ENCODE assay signal across 9 mouse cellular contexts in the genomic region with DNA sequence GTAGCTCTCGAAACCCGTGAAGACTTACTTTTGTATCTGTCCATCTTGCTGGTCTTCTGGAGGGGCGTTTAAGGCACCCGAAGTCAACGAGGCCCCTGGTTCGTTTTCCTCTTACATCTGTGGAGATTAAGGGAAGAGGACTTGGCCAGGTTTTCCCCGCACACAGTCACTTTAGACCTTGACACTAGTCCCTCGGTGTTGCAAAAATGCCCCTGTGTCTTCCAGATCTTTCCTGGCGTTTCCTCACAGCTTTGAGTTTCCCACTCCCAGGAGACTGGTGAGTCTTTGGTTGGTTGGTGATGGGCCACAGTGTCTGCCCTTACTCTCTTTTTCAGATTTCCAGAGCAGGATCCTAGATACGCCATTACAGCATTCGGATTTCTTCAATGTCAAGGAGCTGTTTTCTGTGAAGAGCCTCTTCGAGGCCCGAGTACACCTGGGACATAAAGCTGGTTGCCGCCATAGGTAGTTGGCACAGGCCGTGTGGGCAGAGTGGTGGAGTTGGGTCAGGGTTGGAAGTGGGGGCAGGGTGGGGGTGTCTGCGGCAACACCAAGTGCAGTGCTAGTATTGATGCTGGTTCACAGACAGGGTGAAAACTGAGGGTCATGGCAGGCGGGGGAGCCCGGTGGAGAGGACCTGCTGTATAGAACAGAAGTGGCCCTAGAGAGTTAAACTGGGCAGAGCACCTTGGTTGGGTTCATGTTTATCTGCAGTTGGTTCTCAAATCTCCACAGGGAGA. TPM values are rescaled to one million over a fixed set of nuclear protein-coding genes. Genes with fewer than 3 reads are reported as not detected.
A peak's percentile ranks its signal among the peaks of the same experiment; 100 is the strongest.
DNase-seq lines count a peak whose midpoint lies in the region; ATAC-seq and TF ChIP-seq lines count a peak whose summit lies in the region.
"Had no signal": no experiment of that assay in that cellular context is flagged by ENCODE, and none has a peak within 500 bp of the region (broad histone marks: within the 10 kb centered on the region; RNA-seq: fewer than 3 reads in every experiment).

No protein-coding gene starts in this region.

- H3K79me2 ChIP-seq in heart, adult 2 months (replicated peaks; ENCODE audit: control insufficient read depth, insufficient read depth, low read length): no peaks in the 10 kb centered on the region
- H3K79me2 ChIP-seq in CH12.LX (replicated peaks; ENCODE audit: control insufficient read depth, extremely low read depth, insufficient read depth, poor library complexity, severe bottlenecking): peaks cover 14% of the 10 kb centered on the region

- no peak for ATAC-seq in limb, embryonic 15.5 days (ENCODE audit: insufficient number of reproducible peaks, low FRiP score, low TSS enrichment, low read depth)

- no peak for TF ChIP-seq EP300 in heart, adult 2 months (IDR thresholded peaks at IDR 0.05; ENCODE audit: insufficient read depth, low read depth, low read length)
- TF ChIP-seq EP300 in CH12.LX (IDR thresholded peaks at IDR 0.05; ENCODE audit: low read length): no peak

- dilution Hi-C loops in CH12.LX (cut with MboI; ENCODE audit: extremely low pct_ligation_motif_present, extremely low pct_unique_long_range_greater_than_20kb, low sequenced_read_pairs): no loop called here

- no peak for TF ChIP-seq POLR2A in heart, adult 2 months (IDR thresholded peaks at IDR 0.05; ENCODE audit: insufficient read depth, low read depth, low read length)
- TF ChIP-seq POLR2A in CH12.LX (IDR thresholded peaks at IDR 0.05; ENCODE audit: low read depth, low read length): no peak
- TF ChIP-seq POLR2A in embryonic fibroblast, embryonic 13.5 days (IDR thresholded peaks at IDR 0.05; ENCODE audit: low read depth, low read length): no peak

- no peak for TF ChIP-seq RAD21 in CH12.LX (IDR thresholded peaks at IDR 0.05; ENCODE audit: low read depth, low read length)

- H3K4me2 ChIP-seq in CH12.LX (ENCODE audit: insufficient read depth, low read depth, poor library complexity, severe bottlenecking): peak overlapping the region; percentile 72
- H3K4me2 ChIP-seq in limb, embryonic 15.5 days: peak overlapping the region; percentile 56

- DNase-seq in heart, adult 2 months: peak in 1 of 2 experiments; percentile 16
- DNase-seq in heart, postnatal 14 days: no peak
- no peak for DNase-seq in CH12.LX (ENCODE audit: extremely low read depth)
- DNase-seq in yolk sac, embryonic 10.5 days (ENCODE audit: low spot score): peak; percentile 17
- no peak for DNase-seq in gastrocnemius, postnatal 10 days
- no peak for DNase-seq in T-cell, adult 2 months (ENCODE audit: low spot score)

- peaks cover 2% of the 10 kb centered on the region for H3K9me3 ChIP-seq in CH12.LX (replicated peaks; ENCODE audit: low read length)
- no peaks in the 10 kb centered on the region for H3K9me3 ChIP-seq in limb, embryonic 15.5 days

- H3K36me3 ChIP-seq in heart, adult 2 months (ENCODE audit: control insufficient read depth, insufficient read depth, low read length): no peaks in the 10 kb centered on the region
- H3K36me3 ChIP-seq in CH12.LX (replicated peaks in 1 of 2; ENCODE audit: control insufficient read depth in 1 of 2, insufficient read depth in 1 of 2, low read length in 1 of 2): peaks cover 18 to 42% of the 10 kb centered on the region in 2 experiments
- peaks cover 39% of the 10 kb centered on the region for H3K36me3 ChIP-seq in limb, embryonic 15.5 days

- intact Hi-C loops in heart, adult 2 months (cut with DNase I): no loop called here
- intact Hi-C loops in heart, postnatal 14 days (cut with DNase I): no loop called here

- H3K27me3 ChIP-seq in heart, adult 2 months (ENCODE audit: control insufficient read depth, insufficient read depth, low read length): no peaks in the 10 kb centered on the region
- peaks cover 31% of the 10 kb centered on the region for H3K27me3 ChIP-seq in CH12.LX (replicated peaks)
- no peaks in the 10 kb centered on the region for H3K27me3 ChIP-seq in limb, embryonic 15.5 days

- H3K9ac ChIP-seq in heart, adult 2 months (ENCODE audit: low read depth, low read length): peak overlapping the region; percentile 92
- peak overlapping the region; percentile 93 for H3K9ac ChIP-seq in CH12.LX (ENCODE audit: insufficient read depth, low read depth)
- H3K9ac ChIP-seq in limb, embryonic 15.5 days: peak overlapping the region; percentile 92

- H3K27ac ChIP-seq in heart, adult 2 months: peak overlapping the region; percentile 80
- no peak overlapping the region for H3K27ac ChIP-seq in CH12.LX (ENCODE audit: insufficient read depth, low read depth)
- no peak overlapping the region for H3K27ac ChIP-seq in embryonic fibroblast, embryonic 13.5 days (ENCODE audit: insufficient read depth, low read length)
- H3K27ac ChIP-seq in limb, embryonic 15.5 days: no peak overlapping the region

- H3K4me1 ChIP-seq in heart, adult 2 months (ENCODE audit: control insufficient read depth, insufficient read depth, low read length): peaks cover 5% of the 10 kb centered on the region
- peaks cover 11 to 21% of the 10 kb centered on the region in 2 experiments for H3K4me1 ChIP-seq in CH12.LX (ENCODE audit: control insufficient read depth in 1 of 2, insufficient read depth in 2 of 2)
- H3K4me1 ChIP-seq in embryonic fibroblast, embryonic 13.5 days (ENCODE audit: control insufficient read depth, insufficient read depth, low read length): no peaks in the 10 kb centered on the region
- peaks cover 21% of the 10 kb centered on the region for H3K4me1 ChIP-seq in limb, embryonic 15.5 days

- TF ChIP-seq CTCF in heart, adult 2 months (IDR thresholded peaks at IDR 0.05): no peak
- TF ChIP-seq CTCF in CH12.LX (conservative IDR thresholded peaks at IDR 0.05 in 1 of 2, IDR thresholded peaks at IDR 0.05 in 1 of 2; ENCODE audit: low read depth in 2 of 2, low read length in 2 of 2): no peak
- TF ChIP-seq CTCF in embryonic fibroblast, embryonic 13.5 days (IDR thresholded peaks at IDR 0.05; ENCODE audit: borderline replicate concordance, insufficient read depth, low read length): no peak

- H3K4me3 ChIP-seq in heart, adult 2 months: peak overlapping the region; percentile 71
- H3K4me3 ChIP-seq in CH12.LX (replicated peaks in 1 of 3; ENCODE audit: low read depth in 2 of 3, low read length in 2 of 3, poor library complexity in 1 of 3): peak overlapping the region; percentile 61 to 85 (median 84)
- peak overlapping the region; percentile 76 for H3K4me3 ChIP-seq in embryonic fibroblast, embryonic 13.5 days (ENCODE audit: insufficient read depth, low read length)
- H3K4me3 ChIP-seq in limb, embryonic 15.5 days: peak overlapping the region; percentile 92

- 54% methylated on average over 18 of the region's 18 CpGs for WGBS in heart, adult 2 months
- 54% methylated on average over 18 of the region's 18 CpGs for WGBS in limb, embryonic 15.5 days

- in situ Hi-C loops in CH12.LX (cut with MboI; ENCODE audit: low pct_ligation_motif_present, low pct_unique_long_range_greater_than_20kb, low sequenced_read_pairs): no loop called here

RNA-seq across cellular contexts. Expression of gene Mrps2, which starts 0.8 kb away (rescaled TPM):
- 10 to 100 TPM; 42.1 to 43.0 TPM for total RNA-seq in heart, adult 2 months (2021)
- 47.8 and 68.2 TPM in 2 replicates for polyA plus RNA-seq in heart, adult 2 months (2012; rRNA removed)
- total RNA-seq in heart, postnatal 14 days (2021): 10 to 100 TPM; 41.5 to 44.7 TPM
- total RNA-seq in CH12.LX (2012; rRNA removed) (21.3 and 28.7 TPM in 2 replicates), CH12.LX (2014; rRNA removed) (45.5 and 46.6 TPM in 2 replicates)
- polyA plus RNA-seq in CH12.LX (2012; ENCODE audit: insufficient read length, low read depth): 73.3 and 78.5 TPM in 2 replicates
- polyA plus RNA-seq in embryonic fibroblast, embryonic 13.5 days (2011; ENCODE audit: insufficient read length, low read depth, missing spikeins): 33.1 and 37.4 TPM in 2 replicates
- polyA plus RNA-seq in limb, embryonic 15.5 days (2015; fragmentation: Nextera tagmentation; extraction: Ambion mirVana): 50.3 and 51.3 TPM in 2 replicates
- 10 to 100 TPM; 28.3 to 31.5 TPM for total RNA-seq in gastrocnemius, postnatal 10 days (2021)

RNA-seq across cellular contexts. Expression of gene 1700007K13Rik, which starts 2.5 kb away (rescaled TPM):
- not detected for total RNA-seq in heart, adult 2 months (2021)
- polyA plus RNA-seq in heart, adult 2 months (2012; rRNA removed): 0.94 TPM in 1 of 2 replicates, not detected in the other
- not detected for total RNA-seq in heart, postnatal 14 days (2021)
- 0.98 and 1.6 TPM in 2 replicates for total RNA-seq in CH12.LX (2012; rRNA removed)
- 0.74 TPM in 2 replicates for total RNA-seq in CH12.LX (2014; rRNA removed)
- 1.3 TPM in 1 of 2 replicates, not detected in the other for polyA plus RNA-seq in CH12.LX (2012; ENCODE audit: insufficient read length, low read depth)
- polyA plus RNA-seq in embryonic fibroblast, embryonic 13.5 days (2011; ENCODE audit: insufficient read length, low read depth, missing spikeins): 6.6 and 6.8 TPM in 2 replicates
- 0.89 and 1.1 TPM in 2 replicates for polyA plus RNA-seq in limb, embryonic 15.5 days (2015; fragmentation: Nextera tagmentation; extraction: Ambion mirVana)
- total RNA-seq in gastrocnemius, postnatal 10 days (2021): under 1 TPM in 1 of 2 experiments, not detected in 1; 0.34 TPM
- polyA plus RNA-seq: large intestine, adult 2 months had no signal

RNA-seq across cellular contexts. Expression of gene Ppp1r26, which starts 22.1 kb away (rescaled TPM):
- 1 to 10 TPM; 3.4 to 5.0 TPM for total RNA-seq in heart, adult 2 months (2021)
- 3.1 and 3.5 TPM in 2 replicates for polyA plus RNA-seq in heart, adult 2 months (2012; rRNA removed)
- total RNA-seq in heart, postnatal 14 days (2021): 1 to 10 TPM; 3.2 to 3.6 TPM
- total RNA-seq in CH12.LX (2012; rRNA removed) (not detected in 2 replicates), CH12.LX (2014; rRNA removed) (not detected in 2 replicates)
- 0.27 and 0.77 TPM in 2 replicates for polyA plus RNA-seq in CH12.LX (2012; ENCODE audit: insufficient read length, low read depth)
- 2.4 and 3.7 TPM in 2 replicates for polyA plus RNA-seq in embryonic fibroblast, embryonic 13.5 days (2011; ENCODE audit: insufficient read length, low read depth, missing spikeins)
- 4.3 and 5.0 TPM in 2 replicates for polyA plus RNA-seq in limb, embryonic 15.5 days (2015; fragmentation: Nextera tagmentation; extraction: Ambion mirVana)
- total RNA-seq in gastrocnemius, postnatal 10 days (2021): 1 to 10 TPM; 3.0 to 4.7 TPM

RNA-seq across cellular contexts. Expression of gene Gbgt1, which starts 28.0 kb away (rescaled TPM):
- total RNA-seq in heart, adult 2 months (2021): 1 to 10 TPM; 1.8 to 2.1 TPM
- polyA plus RNA-seq in heart, adult 2 months (2012; rRNA removed): 1.3 and 2.2 TPM in 2 replicates
- 1 to 10 TPM; 2.6 to 3.7 TPM for total RNA-seq in heart, postnatal 14 days (2021)
- total RNA-seq in CH12.LX (2012; rRNA removed) (not detected in 2 replicates), CH12.LX (2014; rRNA removed) (not detected in 2 replicates)
- not detected in 2 replicates for polyA plus RNA-seq in CH12.LX (2012; ENCODE audit: insufficient read length, low read depth)
- polyA plus RNA-seq in embryonic fibroblast, embryonic 13.5 days (2011; ENCODE audit: insufficient read length, low read depth, missing spikeins): not detected in 2 replicates
- polyA plus RNA-seq in limb, embryonic 15.5 days (2015; fragmentation: Nextera tagmentation; extraction: Ambion mirVana): 0.56 and 1.1 TPM in 2 replicates
- total RNA-seq in gastrocnemius, postnatal 10 days (2021): 1 to 10 TPM; 1.9 to 3.5 TPM

RNA-seq across cellular contexts. Expression of gene Gm10134, which starts 37.2 kb away (rescaled TPM):
- 1 to 10 TPM; 1.0 to 1.7 TPM for total RNA-seq in heart, adult 2 months (2021)
- polyA plus RNA-seq in heart, adult 2 months (2012; rRNA removed): 0.47 TPM in 1 of 2 replicates, not detected in the other
- total RNA-seq in heart, postnatal 14 days (2021): 1 to 10 TPM; 1.2 to 1.4 TPM
- not detected in 2 replicates for total RNA-seq in CH12.LX (2012; rRNA removed)
- not detected in 2 replicates for total RNA-seq in CH12.LX (2014; rRNA removed)
- not detected in 2 replicates for polyA plus RNA-seq in CH12.LX (2012; ENCODE audit: insufficient read length, low read depth)
- not detected in 2 replicates for polyA plus RNA-seq in embryonic fibroblast, embryonic 13.5 days (2011; ENCODE audit: insufficient read length, low read depth, missing spikeins)
- 1.9 and 4.5 TPM in 2 replicates for polyA plus RNA-seq in limb, embryonic 15.5 days (2015; fragmentation: Nextera tagmentation; extraction: Ambion mirVana)
- 1 to 10 TPM in 1 of 2 experiments, not detected in 1; 2.0 TPM for total RNA-seq in gastrocnemius, postnatal 10 days (2021)
